ENCODE assay signal across 26 mouse cellular contexts in the genomic region with DNA sequence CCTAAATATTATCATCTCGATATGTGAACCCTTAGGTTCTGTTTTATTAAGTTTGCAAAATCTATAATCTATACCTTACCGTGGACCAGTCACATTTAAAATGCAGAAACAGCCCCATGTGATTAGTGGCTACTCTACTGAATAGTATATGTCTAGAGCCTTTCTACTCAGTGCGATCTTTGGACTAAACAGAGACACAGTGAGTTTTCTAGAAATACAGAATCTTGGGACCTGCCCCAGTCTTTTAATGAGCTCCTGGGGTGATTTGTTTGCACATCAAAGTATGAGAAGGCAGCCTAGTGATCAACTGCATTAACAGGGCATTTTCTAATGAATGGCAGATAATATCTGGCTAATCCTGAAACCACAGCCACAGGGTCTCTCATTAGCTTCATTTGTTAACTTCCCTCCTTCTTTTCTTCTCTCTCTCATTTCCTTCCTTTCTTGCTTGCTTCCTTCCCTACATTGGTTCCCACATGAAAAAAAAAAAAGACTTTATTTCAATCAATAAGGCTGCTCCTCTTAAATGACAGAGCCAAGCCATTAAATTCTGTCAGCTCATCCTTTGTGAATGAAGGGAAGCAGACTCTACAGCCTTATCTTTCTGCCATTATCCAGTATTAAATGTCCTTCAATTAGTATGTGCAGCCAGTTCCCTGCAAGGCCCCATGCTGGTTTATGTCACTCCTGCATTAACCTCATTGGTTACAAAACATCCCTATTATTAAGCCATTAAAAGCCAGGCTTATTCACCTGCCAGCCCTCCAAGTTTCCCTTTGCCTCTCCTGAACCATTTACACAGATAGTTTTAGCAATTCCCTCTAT.
DNase-seq lines count a peak whose midpoint lies in the region; ATAC-seq lines count a peak whose summit lies in the region.
"Had no signal": no experiment of that assay in that cellular context is flagged by ENCODE, and none has a peak within 500 bp of the region (broad histone marks: within the 10 kb centered on the region; RNA-seq: fewer than 3 reads in every experiment).

No protein-coding gene starts in this region.

- no peaks in the 10 kb centered on the region for H3K9me3 ChIP-seq in forebrain, embryonic 11.5 days (ENCODE audit: control insufficient read depth, low read length)
- no peaks in the 10 kb centered on the region for H3K9me3 ChIP-seq in forebrain, embryonic 16.5 days (ENCODE audit: control insufficient read depth, low read length)
- H3K9me3 ChIP-seq in neural tube, embryonic 12.5 days: no peaks in the 10 kb centered on the region
- no peaks in the 10 kb centered on the region for H3K9me3 ChIP-seq in midbrain, embryonic 16.5 days (replicated peaks; ENCODE audit: control insufficient read depth, low read length, poor library complexity, severe bottlenecking)
- H3K9me3 ChIP-seq: heart, embryonic 13.5 days; intestine, embryonic 15.5 days; limb, embryonic 10.5 days; liver, embryonic 15.5 days; lung, embryonic 15.5 days; megakaryocyte, embryonic 14.5 days had no signal

- no peak overlapping the region for H3K27ac ChIP-seq in forebrain, embryonic 11.5 days (ENCODE audit: low read depth, low read length)
- H3K27ac ChIP-seq in forebrain, embryonic 16.5 days (ENCODE audit: low read length): no peak overlapping the region; the same call in 1 of the 2 replicates
- no peak overlapping the region for H3K27ac ChIP-seq in neural tube, embryonic 12.5 days
- H3K27ac ChIP-seq in midbrain, embryonic 16.5 days (ENCODE audit: low read length): peak overlapping the region; percentile 17; the same call in 1 of the 2 replicates
- H3K27ac ChIP-seq: heart, embryonic 13.5 days; intestine, embryonic 15.5 days; limb, embryonic 10.5 days; liver, embryonic 15.5 days; lung, embryonic 15.5 days had no signal

- no peak overlapping the region for H3K4me3 ChIP-seq in forebrain, embryonic 11.5 days (ENCODE audit: low read depth, low read length)
- H3K4me3 ChIP-seq in forebrain, embryonic 16.5 days (replicated peaks; ENCODE audit: low read length): no peak overlapping the region
- H3K4me3 ChIP-seq in neural tube, embryonic 12.5 days: no peak overlapping the region
- H3K4me3 ChIP-seq in midbrain, embryonic 16.5 days (ENCODE audit: low read depth, low read length): no peak overlapping the region
- H3K4me3 ChIP-seq: heart, embryonic 13.5 days; intestine, embryonic 15.5 days; limb, embryonic 10.5 days; liver, embryonic 15.5 days; lung, embryonic 15.5 days; megakaryocyte, embryonic 14.5 days had no signal

- H3K36me3 ChIP-seq in forebrain, embryonic 11.5 days (ENCODE audit: control insufficient read depth, insufficient read depth, low read length): no peaks in the 10 kb centered on the region
- no peaks in the 10 kb centered on the region for H3K36me3 ChIP-seq in forebrain, embryonic 16.5 days (ENCODE audit: control insufficient read depth, insufficient read depth)
- no peaks in the 10 kb centered on the region for H3K36me3 ChIP-seq in neural tube, embryonic 12.5 days
- no peaks in the 10 kb centered on the region for H3K36me3 ChIP-seq in midbrain, embryonic 16.5 days (ENCODE audit: control insufficient read depth, insufficient read depth, low read length)
- H3K36me3 ChIP-seq: heart, embryonic 13.5 days; intestine, embryonic 15.5 days; limb, embryonic 10.5 days; liver, embryonic 15.5 days; lung, embryonic 15.5 days had no signal

- no peak overlapping the region for H3K4me2 ChIP-seq in forebrain, embryonic 11.5 days (ENCODE audit: low read depth, low read length, severe bottlenecking)
- no peak overlapping the region for H3K4me2 ChIP-seq in forebrain, embryonic 16.5 days (ENCODE audit: low read length)
- H3K4me2 ChIP-seq in neural tube, embryonic 12.5 days (replicated peaks): no peak overlapping the region
- H3K4me2 ChIP-seq in midbrain, embryonic 16.5 days (ENCODE audit: low read length): no peak overlapping the region
- H3K4me2 ChIP-seq: heart, embryonic 13.5 days; intestine, embryonic 15.5 days; liver, embryonic 15.5 days; lung, embryonic 15.5 days had no signal

- H3K4me1 ChIP-seq in forebrain, embryonic 11.5 days (replicated peaks; ENCODE audit: control insufficient read depth, insufficient read depth, low read length): peaks cover 2% of the 10 kb centered on the region; the same call in 1 of the 2 replicates
- H3K4me1 ChIP-seq in forebrain, embryonic 16.5 days (replicated peaks; ENCODE audit: control insufficient read depth, insufficient read depth, low read length): peaks cover 3% of the 10 kb centered on the region; the same call in 1 of the 2 replicates
- no peaks in the 10 kb centered on the region for H3K4me1 ChIP-seq in neural tube, embryonic 12.5 days
- peaks cover 4% of the 10 kb centered on the region; the same call in 1 of the 2 replicates for H3K4me1 ChIP-seq in midbrain, embryonic 16.5 days (ENCODE audit: control insufficient read depth, insufficient read depth, low read length)
- H3K4me1 ChIP-seq: heart, embryonic 13.5 days; intestine, embryonic 15.5 days; limb, embryonic 10.5 days; liver, embryonic 15.5 days; lung, embryonic 15.5 days; megakaryocyte, embryonic 14.5 days had no signal

- H3K9ac ChIP-seq in forebrain, embryonic 11.5 days (ENCODE audit: low read length): no peak overlapping the region
- no peak overlapping the region for H3K9ac ChIP-seq in forebrain, embryonic 16.5 days (replicated peaks; ENCODE audit: low read depth, low read length)
- H3K9ac ChIP-seq in neural tube, embryonic 12.5 days: no peak overlapping the region
- no peak overlapping the region for H3K9ac ChIP-seq in midbrain, embryonic 16.5 days (ENCODE audit: low read depth, low read length)
- H3K9ac ChIP-seq: heart, embryonic 13.5 days; intestine, embryonic 15.5 days; liver, embryonic 15.5 days; lung, embryonic 15.5 days had no signal

- H3K27me3 ChIP-seq in forebrain, embryonic 11.5 days (ENCODE audit: control insufficient read depth, insufficient read depth, low read length): peaks cover 23% of the 10 kb centered on the region
- H3K27me3 ChIP-seq in forebrain, embryonic 16.5 days (replicated peaks; ENCODE audit: control insufficient read depth, insufficient read depth, low read length): no peaks in the 10 kb centered on the region
- no peaks in the 10 kb centered on the region for H3K27me3 ChIP-seq in neural tube, embryonic 12.5 days (replicated peaks)
- peaks cover 13% of the 10 kb centered on the region for H3K27me3 ChIP-seq in midbrain, embryonic 16.5 days (ENCODE audit: control insufficient read depth, insufficient read depth, low read depth, low read length)
- H3K27me3 ChIP-seq: intestine, embryonic 15.5 days; liver, embryonic 15.5 days; megakaryocyte, embryonic 14.5 days had no signal

- peak; percentile 46 for DNase-seq in forebrain, embryonic 11.5 days (ENCODE audit: low spot score)
- no peak for DNase-seq in neural tube, embryonic 10.5 days (ENCODE audit: extremely low spot score, low spot score)
- DNase-seq in yolk sac, embryonic 10.5 days (ENCODE audit: low spot score): no peak
- no peak for DNase-seq in embryo, embryonic 11 days
- DNase-seq: cerebellum, adult 11-12 months; cerebellum, postnatal 36 days; gastrocnemius, postnatal 14 days; heart, adult 18-20 months; kidney, adult 8-10 months; kidney, postnatal 14 days; liver; lung, postnatal 36 days; thymus, adult 2 months; thymus, postnatal 4 days had no signal

- peak; percentile 89 for ATAC-seq in forebrain, embryonic 11.5 days (replicated peaks; ENCODE audit: low FRiP score)
- ATAC-seq in forebrain, embryonic 16.5 days: no peak; the same call in 1 of the 2 replicates
- 0 out of 2 replicates have a peak, but pooled peaks have one; percentile 29 for ATAC-seq in neural tube, embryonic 12.5 days (ENCODE audit: low FRiP score, low read depth)
- ATAC-seq in midbrain, embryonic 16.5 days: peak; percentile 39; the same call in 1 of the 2 replicates
- ATAC-seq: CD4-positive, CD25-positive, alpha-beta regulatory T cell, adult 4 months; hindbrain, embryonic 16.5 days; intestine, embryonic 15.5 days; Patski had no signal

- 48% methylated on average over 3 of the region's 3 CpGs for WGBS in forebrain, embryonic 11.5 days
- 26% methylated on average over 3 of the region's 3 CpGs for WGBS in forebrain, embryonic 16.5 days
- WGBS in neural tube, embryonic 12.5 days: 59% methylated on average over 3 of the region's 3 CpGs
- WGBS in midbrain, embryonic 16.5 days: 53% methylated on average over 3 of the region's 3 CpGs
